Mouse (Mus musculus) testis, postnatal 10 days (tissue): Measurements from ENCODE around the gene Spata21.
A peak's percentile ranks its signal among the peaks of the same experiment; 100 is the strongest.

ENCODE experiments used
- DNase-seq: peaks from one replicate; pipeline ENCODE4 v3.0.0; 2021; ENCODE audit warnings: low spot score

The Spata21 gene

GRCm38 (mm10) chr4:141088033-141088432 is at the start of gene Spata21:
Spata21 (plus strand) TSS chr4:141088333.
- DNase-seq: no peak

- DNase-seq: peak; percentile 85
These were observed 47.0 kb upstream of the Spata21 start for GRCm38 (mm10) chr4:141041117-141041516.

- DNase-seq: peak; percentile 86
These were observed 43.3 kb upstream of the Spata21 start for GRCm38 (mm10) chr4:141044816-141045215.

GRCm38 (mm10) chr4:141048810-141049475 is 39.2 kb upstream of the Spata21 start:
- DNase-seq: no peak

GRCm38 (mm10) chr4:141049476-141049835 is 38.7 kb upstream of the Spata21 start:
- DNase-seq: no peak

- DNase-seq: no peak
These were observed 35.7 kb upstream of the Spata21 start for GRCm38 (mm10) chr4:141052442-141052841.

GRCm38 (mm10) chr4:141053138-141053537 is 35.0 kb upstream of the Spata21 start:
- DNase-seq: no peak

- no peak for DNase-seq
These were observed 34.5 kb upstream of the Spata21 start for GRCm38 (mm10) chr4:141053568-141054161.

GRCm38 (mm10) chr4:141056970-141057369 is 31.2 kb upstream of the Spata21 start:
- DNase-seq: no peak

- DNase-seq: no peak
These were observed 29.3 kb upstream of the Spata21 start for GRCm38 (mm10) chr4:141058835-141059234.

- DNase-seq: no peak
These were observed 28.3 kb upstream of the Spata21 start for GRCm38 (mm10) chr4:141059616-141060425.

GRCm38 (mm10) chr4:141060426-141061301 is 27.5 kb upstream of the Spata21 start, which contains the start of gene Crocc:
Crocc (minus strand) TSS chr4:141060550.
- DNase-seq: peak; percentile 100

GRCm38 (mm10) chr4:141064104-141064659 is 24.0 kb upstream of the Spata21 start:
- no peak for DNase-seq

- peak; percentile 88 for DNase-seq
These were observed 23.0 kb upstream of the Spata21 start for GRCm38 (mm10) chr4:141065123-141065522.

GRCm38 (mm10) chr4:141066709-141067515 is 21.2 kb upstream of the Spata21 start:
- DNase-seq: no peak

- no peak for DNase-seq
These were observed 20.6 kb upstream of the Spata21 start for GRCm38 (mm10) chr4:141067516-141068046.

- no peak for DNase-seq
These were observed 19.5 kb upstream of the Spata21 start for GRCm38 (mm10) chr4:141068655-141069054.

- peak; percentile 71 for DNase-seq
These were observed 18.4 kb upstream of the Spata21 start for GRCm38 (mm10) chr4:141069731-141070130.

- DNase-seq: no peak
These were observed 15.6 kb upstream of the Spata21 start for GRCm38 (mm10) chr4:141072502-141072901.

GRCm38 (mm10) chr4:141073661-141074060 is 14.5 kb upstream of the Spata21 start:
- DNase-seq: peak; percentile 62
